Mouse (Mus musculus) MEL (cell line): ENCODE results near the gene Map1lc3a. TPM values are rescaled to one million over a fixed set of nuclear protein-coding genes. Genes with fewer than 3 reads are reported as not detected.

ENCODE experiments used
- DNase-seq: peaks from one replicate; pipeline ENCODE4 v3.0.0; 2011; ENCODE audit warnings: low read depth, low spot score
- H3K27ac ChIP-seq: 2 replicates; pipeline ENCODE4 v1.5.1; 2012; ENCODE audit warnings: low read depth, mild to moderate bottlenecking, control low read depth, low read length, moderate library complexity; ENCODE audit not compliant: control insufficient read depth
- H3K27me3 ChIP-seq, 2 experiments: fragments of 150-350 bp in 1 of 2; sonication (generic) in 1 of 2; 2 replicates each; pipeline ENCODE4 v1.6.1; 2012; ENCODE audit warnings: low read length in 2 of 2, mild to moderate bottlenecking in 2 of 2, improper control_type of control experiment in 1 of 2, moderate library complexity in 1 of 2; ENCODE audit not compliant: insufficient read depth in 2 of 2, control insufficient read depth in 1 of 2
- H3K36me3 ChIP-seq, 2 experiments: 2 replicates each; pipeline ENCODE4 v1.6.1; 2012 to 2014; ENCODE audit warnings: low read length in 2 of 2, improper control_type of control experiment in 1 of 2, inconsistent platforms in 1 of 2, mild to moderate bottlenecking in 1 of 2; ENCODE audit not compliant: insufficient read depth in 2 of 2, control insufficient read depth in 1 of 2
- H3K4me1 ChIP-seq, 2 experiments: fragments of 150-350 bp in 1 of 2; sonication (generic) in 1 of 2; 2 replicates each; pipeline ENCODE4 v1.6.1; 2012; ENCODE audit warnings: low read length in 2 of 2, improper control_type of control experiment in 1 of 2, mild to moderate bottlenecking in 1 of 2; ENCODE audit not compliant: insufficient read depth in 2 of 2, control insufficient read depth in 1 of 2
- H3K4me3 ChIP-seq, 2 experiments: fragments of 150-350 bp in 1 of 2; sonication (generic) in 1 of 2; 2 replicates each; pipeline ENCODE4 v1.5.1; 2012; ENCODE audit warnings: low read depth in 2 of 2, low read length in 2 of 2, mild to moderate bottlenecking in 2 of 2, moderate library complexity in 2 of 2, control low read depth in 1 of 2, improper control_type of control experiment in 1 of 2; ENCODE audit not compliant: control insufficient read depth in 1 of 2, insufficient read depth in 1 of 2
- H3K79me2 ChIP-seq: 2 replicates; pipeline ENCODE4 v1.6.1; 2012; ENCODE audit warnings: mild to moderate bottlenecking, low read length, moderate library complexity; ENCODE audit not compliant: control insufficient read depth, poor library complexity, insufficient read depth
- H3K9ac ChIP-seq: 2 replicates; pipeline ENCODE4 v1.6.1; 2012; ENCODE audit warnings: low read depth, mild to moderate bottlenecking, control low read depth, low read length, moderate library complexity; ENCODE audit not compliant: control insufficient read depth, poor library complexity, severe bottlenecking
- H3K9me3 ChIP-seq: fragments of 150-350 bp; sonication (generic); replicated peaks from 2 replicates; pipeline ENCODE4 v1.6.1; 2012; ENCODE audit warnings: mild to moderate bottlenecking, low read length, improper control_type of control experiment, moderate library complexity; ENCODE audit not compliant: insufficient read depth
- BHLHE40 ChIP-seq: IDR thresholded peaks from 2 replicates; pipeline ENCODE4 v1.6.1; 2012; ENCODE audit warnings: low read depth, mild to moderate bottlenecking, inconsistent platforms, low read length, improper control_type of control experiment, borderline replicate concordance
- CTCF ChIP-seq, 3 experiments: IDR thresholded peaks in 2 of 3; conservative IDR thresholded peaks in 1 of 3; 2 replicates each; pipeline ENCODE4 v1.5.1; 2011 to 2012; ENCODE audit warnings: low read length in 3 of 3, low read depth in 2 of 3, mild to moderate bottlenecking in 2 of 3, improper control_type of control experiment in 1 of 3, inconsistent platforms in 1 of 3, mixed read lengths in 1 of 3, moderate library complexity in 1 of 3; ENCODE audit not compliant: control insufficient read depth in 1 of 3, insufficient read depth in 1 of 3, poor library complexity in 1 of 3, severe bottlenecking in 1 of 3
- ELF1 ChIP-seq: IDR thresholded peaks from 2 replicates; pipeline ENCODE4 v1.6.1; 2014; ENCODE audit warnings: low read depth, mild to moderate bottlenecking, inconsistent platforms, low read length, improper control_type of control experiment, moderate library complexity
- EP300 ChIP-seq, 2 experiments: IDR thresholded peaks; 2 replicates each; pipeline ENCODE4 v1.6.1; 2011; ENCODE audit warnings: improper control_type of control experiment in 2 of 2, low read length in 2 of 2, low read depth in 1 of 2, mild to moderate bottlenecking in 1 of 2
- GABPA ChIP-seq: IDR thresholded peaks from 2 replicates; pipeline ENCODE4 v1.6.1; 2012; ENCODE audit warnings: low read depth, mild to moderate bottlenecking, inconsistent platforms, low read length, improper control_type of control experiment, moderate library complexity
- GATA1 ChIP-seq: IDR thresholded peaks from 2 replicates; pipeline ENCODE4 v1.6.1; 2011; ENCODE audit warnings: low read depth, low read length, improper control_type of control experiment
- JUND ChIP-seq: IDR thresholded peaks from 2 replicates; pipeline ENCODE4 v1.6.1; 2011; ENCODE audit warnings: low read depth, mild to moderate bottlenecking, improper control_type of control experiment, low read length
- KAT2A ChIP-seq: conservative IDR thresholded peaks from 2 replicates; pipeline ENCODE4 v1.6.1; 2012; ENCODE audit warnings: low read depth, low read length, improper control_type of control experiment, inconsistent platforms
- MAFK ChIP-seq: IDR thresholded peaks from 2 replicates; pipeline ENCODE4 v1.6.1; 2011; ENCODE audit warnings: low read depth, mild to moderate bottlenecking, low read length, improper control_type of control experiment, borderline replicate concordance
- MAZ ChIP-seq: IDR thresholded peaks from 2 replicates; pipeline ENCODE4 v1.6.1; 2012; ENCODE audit warnings: low read depth, mild to moderate bottlenecking, inconsistent platforms, low read length, improper control_type of control experiment
- MEF2A ChIP-seq: IDR thresholded peaks from 2 replicates; pipeline ENCODE4 v1.6.1; 2014; ENCODE audit warnings: low read depth, mild to moderate bottlenecking, inconsistent platforms, low read length, improper control_type of control experiment; ENCODE audit not compliant: poor library complexity, insufficient replicate concordance, severe bottlenecking; ENCODE audit errors: extremely low read depth
- POLR2AphosphoS5 ChIP-seq: IDR thresholded peaks from 2 replicates; pipeline ENCODE4 v1.6.1; 2012; ENCODE audit warnings: low read depth, borderline replicate concordance, mild to moderate bottlenecking, inconsistent platforms, low read length, moderate library complexity, mixed read lengths
- RAD21 ChIP-seq: IDR thresholded peaks from 2 replicates; pipeline ENCODE4 v1.6.1; 2011; ENCODE audit warnings: mild to moderate bottlenecking, low read depth, low read length, improper control_type of control experiment
- SIN3A ChIP-seq: IDR thresholded peaks from 2 replicates; pipeline ENCODE4 v1.6.1; 2012; ENCODE audit warnings: low read length, improper control_type of control experiment, inconsistent platforms
- SMC3 ChIP-seq: IDR thresholded peaks from 2 replicates; pipeline ENCODE4 v1.6.1; 2011; ENCODE audit warnings: low read depth, low read length, improper control_type of control experiment
- TAL1 ChIP-seq: IDR thresholded peaks from 2 replicates; pipeline ENCODE4 v1.6.1; 2012; ENCODE audit warnings: mild to moderate bottlenecking, inconsistent platforms, low read length, moderate library complexity, mixed read lengths
- TBP ChIP-seq: IDR thresholded peaks from 2 replicates; pipeline ENCODE4 v1.8.0; 2011; ENCODE audit warnings: low read depth, low read length, improper control_type of control experiment
- TCF12 ChIP-seq: IDR thresholded peaks from 2 replicates; pipeline ENCODE4 v1.6.1; 2014; ENCODE audit warnings: low read depth, mild to moderate bottlenecking, inconsistent platforms, low read length, improper control_type of control experiment, moderate library complexity
- UBTF ChIP-seq: IDR thresholded peaks from 2 replicates; pipeline ENCODE4 v1.6.1; 2012; ENCODE audit warnings: low read depth, mild to moderate bottlenecking, inconsistent platforms, low read length, improper control_type of control experiment, moderate library complexity, borderline replicate concordance; ENCODE audit not compliant: insufficient read depth
- USF2 ChIP-seq, 2 experiments: IDR thresholded peaks; 2 replicates each; pipeline ENCODE4 v1.6.1; 2011 to 2012; ENCODE audit warnings: improper control_type of control experiment in 2 of 2, low read length in 2 of 2, borderline replicate concordance in 1 of 2, inconsistent platforms in 1 of 2, low read depth in 1 of 2, mild to moderate bottlenecking in 1 of 2; ENCODE audit not compliant: insufficient read depth in 1 of 2
- ZC3H11A ChIP-seq: IDR thresholded peaks from 2 replicates; pipeline ENCODE4 v1.6.1; 2012; ENCODE audit warnings: low read depth, mild to moderate bottlenecking, inconsistent platforms, low read length, improper control_type of control experiment
- ZKSCAN1 ChIP-seq: IDR thresholded peaks from 2 replicates; pipeline ENCODE4 v1.6.1; 2012; ENCODE audit warnings: low read depth, mild to moderate bottlenecking, inconsistent platforms, low read length, improper control_type of control experiment, moderate library complexity
- ZMIZ1 ChIP-seq: IDR thresholded peaks from 2 replicates; pipeline ENCODE4 v1.6.1; 2012; ENCODE audit warnings: low read depth, mild to moderate bottlenecking, inconsistent platforms, low read length, improper control_type of control experiment, moderate library complexity
- polyA plus RNA-seq, 2 experiments: library from polyadenylated mRNA; stranded (reverse) in 1 of 2; unstranded in 1 of 2; fragments of >175 nt in 1 of 2; fragments of >200 nt in 1 of 2; gene quantifications; 2 replicates each; pipeline versions ENCODE4 v1.2.1 to v1.2.4; 2012; ENCODE audit warnings: low replicate concordance in 2 of 2, low read depth in 1 of 2; ENCODE audit not compliant: insufficient read length in 2 of 2, insufficient read depth in 1 of 2, missing spikeins in 1 of 2
- total RNA-seq: library from RNA; depleted of rRNA; stranded (reverse); fragments of 300-350 nt; gene quantifications from 2 replicates; pipeline ENCODE4 v1.2.3, GENCODE M21; 2012

Map1lc3a gene
- total and polyA plus RNA-seq, 3 experiments = 11.4 to 12.4 TPM; not detected in 1

- Histone ChIP-seq H3K4me1 (peaks cover 0 to 14% of the 10 kb centered on the region in 2 experiments; a peak in 2 of 4 replicates), H3K36me3 (peaks cover 2 to 7% of the 10 kb centered on the region in 2 experiments; a peak in 3 of 4 replicates), H3K27me3 (no peaks in the 10 kb centered on the region), H3K27ac (no peak overlapping the region), H3K4me3 (no peak overlapping the region), H3K79me2 (peaks cover 23% of the 10 kb centered on the region), H3K9ac (no peak overlapping the region), H3K9me3 (no peaks in the 10 kb centered on the region)
- no peak for DNase-seq
- no peak for TF ChIP-seq UBTF
- no peak for TF ChIP-seq GABPA
- TF ChIP-seq SMC3 = no peak
- TF ChIP-seq ZKSCAN1 = no peak
- TF ChIP-seq KAT2A = no peak
- no peak for TF ChIP-seq CTCF (IDR thresholded peaks at IDR 0.05 in 2 of 3, conservative IDR thresholded peaks at IDR 0.05 in 1 of 3; ENCODE audit: control insufficient read depth in 1 of 3, insufficient read depth in 1 of 3, low read depth in 2 of 3, low read length in 3 of 3, poor library complexity in 1 of 3, severe bottlenecking in 1 of 3)
- TF ChIP-seq MEF2A = no peak
- TF ChIP-seq ZC3H11A = no peak
These were observed 33.7 kb upstream of the Map1lc3a start for GRCm38 (mm10) chr2:155242296-155242855.

- no peak for TF ChIP-seq MAFK
- no peak for TF ChIP-seq EP300 (IDR thresholded peaks at IDR 0.05; ENCODE audit: low read depth in 1 of 2, low read length in 2 of 2)
- no peak for TF ChIP-seq RAD21
- TF ChIP-seq ELF1 = no peak
- Histone ChIP-seq H3K9me3 (no peaks in the 10 kb centered on the region), H3K36me3 (peaks cover 0 to 7% of the 10 kb centered on the region in 2 experiments; a peak in 2 of 4 replicates), H3K4me3 (no peak overlapping the region), H3K27me3 (no peaks in the 10 kb centered on the region; a peak in 1 of 4 replicates), H3K4me1 (no peaks in the 10 kb centered on the region), H3K79me2 (no peaks in the 10 kb centered on the region; the same call in 1 of the 2 replicates), H3K27ac (no peak overlapping the region), H3K9ac (no peak overlapping the region)
- DNase-seq = no peak
These were observed 29.9 kb upstream of the Map1lc3a start for GRCm38 (mm10) chr2:155246231-155246630.

GRCm38 (mm10) chr2:155248206-155248605 lies 27.9 kb upstream of the Map1lc3a start:
- Histone ChIP-seq H3K4me3 (no peak overlapping the region), H3K9ac (no peak overlapping the region), H3K4me1 (no peaks in the 10 kb centered on the region), H3K36me3 (peaks cover 0 to 7% of the 10 kb centered on the region in 2 experiments; a peak in 2 of 4 replicates), H3K79me2 (no peaks in the 10 kb centered on the region)
- no peak for DNase-seq
- TF ChIP-seq MAZ (no peak), TAL1 (no peak), BHLHE40 (no peak), USF2 (IDR thresholded peaks at IDR 0.05; ENCODE audit: borderline replicate concordance in 1 of 2, insufficient read depth in 1 of 2, low read depth in 1 of 2, low read length in 2 of 2) (no peak), ZMIZ1 (no peak), JUND (no peak), GATA1 (no peak), CTCF (IDR thresholded peaks at IDR 0.05 in 2 of 3, conservative IDR thresholded peaks at IDR 0.05 in 1 of 3; ENCODE audit: control insufficient read depth in 1 of 3, insufficient read depth in 1 of 3, low read depth in 2 of 3, low read length in 3 of 3, poor library complexity in 1 of 3, severe bottlenecking in 1 of 3) (no peak), TBP (no peak), TCF12 (no peak), MAFK (no peak), POLR2AphosphoS5 (no peak), MEF2A (no peak), SIN3A (no peak)
- TF ChIP-seq, all 39 proteins: peak for 0
- H3K27ac ChIP-seq = no peak overlapping the region
- H3K9me3 ChIP-seq = no peaks in the 10 kb centered on the region
- no peaks in the 10 kb centered on the region; a peak in 1 of 4 replicates for H3K27me3 ChIP-seq
